Mouse (Mus musculus): ENCODE results near the gene Cdc42bpa. TPM values are rescaled to one million over a fixed set of nuclear protein-coding genes. Genes with fewer than 3 reads are reported as not detected.

Cdc42bpa gene
- total and polyA plus RNA-seq, 2 experiments from 2014 or later: 29.1 to 84.3 TPM

DNA sequence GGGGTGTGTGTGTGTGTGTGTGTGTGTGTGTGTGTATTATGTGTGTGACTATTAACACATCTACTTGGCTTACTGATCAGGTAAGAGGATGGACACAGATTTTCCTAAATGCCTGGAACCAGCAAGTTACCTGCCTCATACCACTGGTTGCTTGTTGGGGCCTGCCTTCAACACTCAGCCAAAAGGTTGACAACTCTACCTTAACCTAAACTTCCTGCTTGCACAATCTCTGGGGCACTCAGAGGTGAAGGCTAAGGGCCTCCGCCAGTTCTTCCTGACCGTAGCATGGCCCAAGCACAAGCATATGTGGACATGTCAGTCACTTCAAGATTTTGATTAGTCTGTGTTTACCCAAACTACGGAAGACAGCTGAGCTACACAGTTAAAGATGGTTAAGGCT is 237.7 kb downstream of the Cdc42bpa start:
- no peak overlapping the region for H3K4me2 ChIP-seq (ENCODE audit: low read depth, low read length)
- H3K9me3 ChIP-seq (ENCODE audit: low read length): no peaks in the 10 kb centered on the region
- H3K27ac ChIP-seq: no peak overlapping the region
- ATAC-seq (no peak), DNase-seq (ENCODE audit: low spot score) (no peak)
- no peak overlapping the region for H3K4me3 ChIP-seq (ENCODE audit: low read length)
- H3K36me3 ChIP-seq (ENCODE audit: insufficient read depth, low read length): no peaks in the 10 kb centered on the region
- no peak overlapping the region for H3K9ac ChIP-seq (replicated peaks; ENCODE audit: low read length)
- H3K27me3 ChIP-seq (ENCODE audit: insufficient read depth, low read length): no peaks in the 10 kb centered on the region
- no peak for TF ChIP-seq CTCF (IDR thresholded peaks at IDR 0.05; ENCODE audit: low read depth)
- H3K4me1 ChIP-seq (ENCODE audit: insufficient read depth, low read length): 0 out of 2 replicates have a peak, but pooled peaks cover 7% of the 10 kb centered on the region
- WGBS: 88% methylated on average over 3 of the region's 3 CpGs

GRCm38 (mm10) chr1:180198959-180199714 is 238.9 kb downstream of the Cdc42bpa start, which contains the start of gene Coq8a:
Coq8a (minus strand) TSS chr1:180199602.
- Histone ChIP-seq H3K27ac (no peak within 1 kb of the TSS), H3K9ac (replicated peaks; ENCODE audit: low read length) (no peak within 1 kb of the TSS), H3K4me3 (ENCODE audit: low read length) (no peak within 1 kb of the TSS), H3K27me3 (ENCODE audit: insufficient read depth, low read length) (no peaks in the 10 kb centered on the region), H3K9me3 (ENCODE audit: low read length) (no peaks in the 10 kb centered on the region), H3K36me3 (ENCODE audit: insufficient read depth, low read length) (no peaks in the 10 kb centered on the region), H3K4me1 (ENCODE audit: insufficient read depth, low read length) (0 out of 2 replicates have a peak, but pooled peaks cover 7% of the 10 kb centered on the region), H3K4me2 (ENCODE audit: low read depth, low read length) (no peak within 1 kb of the TSS)
- 66% methylated on average over 4 of the region's 4 CpGs for WGBS
- no peak for TF ChIP-seq CTCF (IDR thresholded peaks at IDR 0.05; ENCODE audit: low read depth)
- no peak for ATAC-seq
- no peak for DNase-seq (ENCODE audit: low spot score)

GRCm38 (mm10) chr1:180199715-180200050 is 239.4 kb downstream of the Cdc42bpa start:
- no peak for TF ChIP-seq CTCF (IDR thresholded peaks at IDR 0.05; ENCODE audit: low read depth)
- no peak overlapping the region for H3K4me3 ChIP-seq (ENCODE audit: low read length)
- no peak overlapping the region for H3K4me2 ChIP-seq (ENCODE audit: low read depth, low read length)
- 0 out of 2 replicates have a peak, but pooled peaks cover 7% of the 10 kb centered on the region for H3K4me1 ChIP-seq (ENCODE audit: insufficient read depth, low read length)
- no peaks in the 10 kb centered on the region for H3K9me3 ChIP-seq (ENCODE audit: low read length)
- ATAC-seq: no peak
- H3K27me3 ChIP-seq (ENCODE audit: insufficient read depth, low read length): no peaks in the 10 kb centered on the region
- no peak for DNase-seq (ENCODE audit: low spot score)
- H3K27ac ChIP-seq: no peak overlapping the region
- WGBS: 78% methylated on average over 4 of the region's 4 CpGs
- H3K36me3 ChIP-seq (ENCODE audit: insufficient read depth, low read length): no peaks in the 10 kb centered on the region
- H3K9ac ChIP-seq (replicated peaks; ENCODE audit: low read length): no peak overlapping the region

DNA sequence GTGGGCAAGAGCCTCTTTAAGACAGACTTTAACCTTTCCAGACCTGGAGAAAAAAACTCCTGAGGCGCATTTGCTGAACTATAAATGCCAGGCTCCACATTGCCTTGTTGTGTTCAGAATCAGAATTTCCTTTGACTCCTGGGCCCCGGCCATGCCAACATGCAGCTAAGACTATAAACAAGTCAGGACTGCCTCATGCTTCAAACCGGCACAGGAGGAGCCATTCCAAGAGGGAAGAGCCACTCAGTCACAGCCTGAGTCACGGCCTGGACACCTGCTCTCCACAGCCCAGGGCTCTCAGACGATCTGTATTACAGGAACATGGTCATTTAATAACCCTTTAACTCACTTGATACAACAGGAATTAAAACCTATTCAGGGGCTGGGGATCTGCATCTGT is 240.4 kb downstream of the Cdc42bpa start:
- WGBS: 73% methylated on average over 5 of the region's 5 CpGs
- Histone ChIP-seq H3K27ac (no peak overlapping the region), H3K4me1 (ENCODE audit: insufficient read depth, low read length) (0 out of 2 replicates have a peak, but pooled peaks cover 4% of the 10 kb centered on the region), H3K36me3 (ENCODE audit: insufficient read depth, low read length) (no peaks in the 10 kb centered on the region), H3K27me3 (ENCODE audit: insufficient read depth, low read length) (no peaks in the 10 kb centered on the region), H3K9ac (replicated peaks; ENCODE audit: low read length) (no peak overlapping the region), H3K9me3 (ENCODE audit: low read length) (0 out of 2 replicates have a peak, but pooled peaks cover 4% of the 10 kb centered on the region), H3K4me3 (ENCODE audit: low read length) (no peak overlapping the region), H3K4me2 (ENCODE audit: low read depth, low read length) (no peak overlapping the region)
- ATAC-seq: no peak
- no peak for TF ChIP-seq CTCF (IDR thresholded peaks at IDR 0.05; ENCODE audit: low read depth)
- no peak for DNase-seq (ENCODE audit: low spot score)

- no peak for TF ChIP-seq CTCF (IDR thresholded peaks at IDR 0.05; ENCODE audit: low read depth)
- 0 out of 2 replicates have a peak, but pooled peaks cover 4% of the 10 kb centered on the region for H3K9me3 ChIP-seq (ENCODE audit: low read length)
- H3K4me3 ChIP-seq (ENCODE audit: low read length): no peak overlapping the region
- no peak for DNase-seq (ENCODE audit: low spot score)
- WGBS: 84% methylated on average over 3 of the region's 3 CpGs
- H3K27ac ChIP-seq: no peak overlapping the region
- no peaks in the 10 kb centered on the region for H3K4me1 ChIP-seq (ENCODE audit: insufficient read depth, low read length)
- no peak overlapping the region for H3K9ac ChIP-seq (replicated peaks; ENCODE audit: low read length)
- ATAC-seq: no peak
- no peak overlapping the region for H3K4me2 ChIP-seq (ENCODE audit: low read depth, low read length)
- no peaks in the 10 kb centered on the region for H3K27me3 ChIP-seq (ENCODE audit: insufficient read depth, low read length)
- no peaks in the 10 kb centered on the region for H3K36me3 ChIP-seq (ENCODE audit: insufficient read depth, low read length)
Observed at GRCm38 (mm10) chr1:180208370-180208769, 248.1 kb downstream of the Cdc42bpa start.

DNA sequence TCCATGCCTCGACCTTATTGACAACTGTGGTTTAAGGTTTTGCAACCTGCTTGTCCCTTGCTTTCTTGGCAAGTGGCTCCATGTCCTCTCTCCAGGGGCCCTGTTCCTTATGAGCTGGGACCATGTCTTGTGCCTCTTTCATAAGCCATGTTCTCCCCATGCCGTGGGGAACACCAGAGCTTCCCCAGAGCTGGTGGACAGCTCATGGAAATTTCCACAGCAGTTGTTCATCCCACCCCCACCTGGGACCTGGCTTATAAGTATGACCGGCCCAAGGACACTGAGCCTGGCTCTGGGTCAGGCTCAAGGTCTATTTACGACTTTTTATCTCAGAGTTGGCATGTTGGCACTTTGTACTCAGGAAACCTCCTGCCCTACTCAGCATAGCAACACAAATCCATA is 249.8 kb downstream of the Cdc42bpa start:
- no peaks in the 10 kb centered on the region for H3K36me3 ChIP-seq (ENCODE audit: insufficient read depth, low read length)
- no peaks in the 10 kb centered on the region for H3K4me1 ChIP-seq (ENCODE audit: insufficient read depth, low read length)
- no peak overlapping the region for H3K27ac ChIP-seq
- no peak overlapping the region for H3K4me2 ChIP-seq (ENCODE audit: low read depth, low read length)
- ATAC-seq: no peak
- DNase-seq (ENCODE audit: low spot score): no peak
- H3K9me3 ChIP-seq (ENCODE audit: low read length): 0 out of 2 replicates have a peak, but pooled peaks cover 1% of the 10 kb centered on the region
- no peak for TF ChIP-seq CTCF (IDR thresholded peaks at IDR 0.05; ENCODE audit: low read depth)
- H3K27me3 ChIP-seq (ENCODE audit: insufficient read depth, low read length): no peaks in the 10 kb centered on the region
- WGBS: 73% methylated on average over 4 of the region's 4 CpGs
- no peak overlapping the region for H3K4me3 ChIP-seq (ENCODE audit: low read length)
- H3K9ac ChIP-seq (replicated peaks; ENCODE audit: low read length): no peak overlapping the region

GRCm38 (mm10) chr1:180210781-180211271 is 250.6 kb downstream of the Cdc42bpa start:
- Histone ChIP-seq H3K4me3 (ENCODE audit: low read length) (no peak overlapping the region), H3K36me3 (ENCODE audit: insufficient read depth, low read length) (no peaks in the 10 kb centered on the region), H3K4me2 (ENCODE audit: low read depth, low read length) (no peak overlapping the region), H3K4me1 (ENCODE audit: insufficient read depth, low read length) (no peaks in the 10 kb centered on the region), H3K27me3 (ENCODE audit: insufficient read depth, low read length) (no peaks in the 10 kb centered on the region), H3K9me3 (ENCODE audit: low read length) (no peaks in the 10 kb centered on the region), H3K27ac (no peak overlapping the region), H3K9ac (replicated peaks; ENCODE audit: low read length) (no peak overlapping the region)
- 85% methylated on average over 9 of the region's 9 CpGs for WGBS
- TF ChIP-seq CTCF (IDR thresholded peaks at IDR 0.05; ENCODE audit: low read depth): no peak
- ATAC-seq: no peak
- DNase-seq (ENCODE audit: low spot score): no peak
